Mouse (Mus musculus) stomach, embryonic 16.5 days (tissue): ENCODE results near the gene Trmt1l. TPM values are rescaled to one million over a fixed set of nuclear protein-coding genes. Genes with fewer than 3 reads are reported as not detected.

Experiments
- ATAC-seq: fragments of 200-750 bp; cut with Nextera tagmentation; 2 replicates; pipeline ENCODE4 v1.8.0; 2017; ENCODE audit warnings: moderate number of reproducible peaks, moderate TSS enrichment; ENCODE audit not compliant: insufficient read depth, low FRiP score
- H3K27ac ChIP-seq: fragments of 300-500 bp; sonication (generic); 2 replicates; pipeline ENCODE4 v1.5.1; 2014; ENCODE audit warnings: low read length
- H3K27me3 ChIP-seq: fragments of 300-500 bp; sonication (generic); 2 replicates; pipeline ENCODE4 v1.6.1; 2014; ENCODE audit warnings: low read length, control low read depth, mixed read lengths; ENCODE audit not compliant: control insufficient read depth, insufficient read depth
- H3K36me3 ChIP-seq: fragments of 300-500 bp; sonication (generic); 2 replicates; pipeline ENCODE4 v1.6.1; 2014; ENCODE audit warnings: low read length; ENCODE audit not compliant: control insufficient read depth, insufficient read depth
- H3K4me1 ChIP-seq: fragments of 300-500 bp; sonication (generic); 2 replicates; pipeline ENCODE4 v1.6.1; 2014; ENCODE audit warnings: low read length, control low read depth, mixed read lengths; ENCODE audit not compliant: control insufficient read depth, insufficient read depth
- H3K4me2 ChIP-seq: fragments of 300-500 bp; sonication (generic); 2 replicates; pipeline ENCODE4 v1.6.1; 2014; ENCODE audit warnings: low read depth, low read length, mixed read lengths
- H3K4me3 ChIP-seq: fragments of 300-500 bp; sonication (generic); replicated peaks from 2 replicates; pipeline ENCODE4 v1.5.1; 2014; ENCODE audit warnings: mild to moderate bottlenecking, low read length
- H3K9ac ChIP-seq: fragments of 300-500 bp; sonication (generic); 2 replicates; pipeline ENCODE4 v1.6.1; 2014; ENCODE audit warnings: low read length
- H3K9me3 ChIP-seq: fragments of 300-500 bp; sonication (generic); replicated peaks from 2 replicates; pipeline ENCODE4 v1.6.1; 2016; ENCODE audit warnings: low read length, control low read depth; ENCODE audit not compliant: control insufficient read depth
- WGBS: fragments of 180-500 bp; shearing (Covaris S2); extraction: QIAGEN DNeasy Blood & Tissue Kit; methylation state at CpG from one replicate; pipeline ENCODE4 v1.1.7; 2014; 5-methylcytosine and 5-hydroxymethylcytosine counted together
- polyA plus RNA-seq: library from polyadenylated mRNA; unstranded; fragments of >200 nt; fragmentation: Nextera tagmentation; extraction: Ambion mirVana; gene quantifications from 2 replicates; pipeline ENCODE4 v1.2.1, GENCODE M21; 2015

The Trmt1l gene
- polyA plus RNA-seq, 1 experiment from 2014 or later, result 33.8 TPM

DNA sequence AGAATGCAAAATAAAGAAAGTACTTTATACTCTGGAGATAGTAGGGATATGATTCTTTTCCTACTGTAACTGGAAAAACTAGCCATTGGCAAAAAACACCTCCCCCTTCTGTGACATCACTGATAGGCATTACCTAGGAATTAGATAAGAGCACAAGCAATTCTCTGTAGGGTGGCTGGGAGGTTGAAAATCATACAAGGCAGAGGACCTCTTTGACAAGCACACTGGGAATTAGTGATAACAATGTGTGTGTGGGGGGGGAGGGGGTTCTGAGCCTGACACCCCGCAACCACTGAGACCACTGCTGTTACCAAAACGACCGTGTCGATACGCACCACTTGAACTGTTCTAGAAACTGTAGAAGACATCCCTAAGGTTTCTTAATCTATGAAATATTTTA, 56.4 kb downstream of the Trmt1l start:
- H3K4me3 ChIP-seq, result no peak overlapping the region
- no peak for ATAC-seq
- WGBS, result 86% methylated on average over 5 of the region's 5 CpGs
- H3K4me2 ChIP-seq, result no peak overlapping the region
- H3K36me3 ChIP-seq, result no peaks in the 10 kb centered on the region
- no peaks in the 10 kb centered on the region for H3K9me3 ChIP-seq
- H3K4me1 ChIP-seq, result peaks cover 7% of the 10 kb centered on the region; the same call in 1 of the 2 replicates
- no peak overlapping the region for H3K27ac ChIP-seq
- H3K9ac ChIP-seq, result no peak overlapping the region
- H3K27me3 ChIP-seq, result no peaks in the 10 kb centered on the region

DNA sequence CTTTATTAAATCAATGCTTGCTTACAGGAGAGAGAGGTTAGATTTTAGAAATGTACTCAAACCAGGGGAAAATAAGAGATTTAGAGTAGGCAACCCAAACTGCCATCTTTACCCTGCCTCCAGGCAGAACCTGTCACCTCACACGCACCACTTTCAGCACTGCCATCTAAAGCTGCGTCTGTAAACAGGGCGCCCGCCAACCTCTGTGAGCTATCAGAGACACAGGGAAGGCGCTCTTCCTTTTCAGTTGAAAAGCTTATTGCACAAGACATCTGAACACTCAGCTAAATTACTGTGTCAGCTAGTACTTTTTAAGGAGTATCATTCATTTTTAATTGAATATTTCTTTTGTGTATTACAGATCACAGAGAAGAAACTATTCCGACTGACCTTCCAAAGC, 61.5 kb downstream of the Trmt1l start:
- 74% methylated on average over 6 of the region's 6 CpGs for WGBS
- H3K27ac ChIP-seq, result no peak overlapping the region
- no peak overlapping the region for H3K4me3 ChIP-seq
- ATAC-seq, result no peak
- no peaks in the 10 kb centered on the region for H3K27me3 ChIP-seq
- no peak overlapping the region for H3K4me2 ChIP-seq
- H3K4me1 ChIP-seq, result peaks cover 14% of the 10 kb centered on the region
- H3K36me3 ChIP-seq, result no peaks in the 10 kb centered on the region
- no peak overlapping the region for H3K9ac ChIP-seq
- H3K9me3 ChIP-seq, result no peaks in the 10 kb centered on the region

DNA sequence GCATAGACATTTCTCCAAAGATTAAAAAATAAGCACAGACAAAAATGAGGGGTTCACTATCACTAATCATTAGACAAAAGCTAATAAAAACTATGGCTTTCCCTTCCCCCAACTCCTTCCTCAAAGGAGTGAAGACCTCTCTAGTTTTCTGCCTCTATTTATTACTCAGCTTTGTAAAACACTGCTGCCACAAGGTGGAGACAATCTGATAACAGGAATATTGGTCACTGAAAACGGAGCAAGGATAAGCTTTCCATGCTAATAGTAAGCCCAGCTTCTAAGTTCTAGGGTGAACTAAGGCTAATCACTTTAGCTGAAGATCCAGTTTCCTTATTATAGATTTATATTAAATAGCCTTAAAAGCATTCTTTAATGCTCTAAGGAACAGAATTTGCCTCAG, 64.1 kb downstream of the Trmt1l start:
- H3K27ac ChIP-seq, result no peak overlapping the region
- whole genome bisulfite sequencing, result 36% methylated on average over 1 of the region's 1 CpGs
- no peak for ATAC-seq
- H3K9ac ChIP-seq, result no peak overlapping the region
- H3K9me3 ChIP-seq, result no peaks in the 10 kb centered on the region
- H3K4me3 ChIP-seq, result no peak overlapping the region
- peaks cover 25% of the 10 kb centered on the region for H3K4me1 ChIP-seq
- H3K27me3 ChIP-seq, result no peaks in the 10 kb centered on the region
- no peak overlapping the region for H3K4me2 ChIP-seq
- no peaks in the 10 kb centered on the region for H3K36me3 ChIP-seq

DNA sequence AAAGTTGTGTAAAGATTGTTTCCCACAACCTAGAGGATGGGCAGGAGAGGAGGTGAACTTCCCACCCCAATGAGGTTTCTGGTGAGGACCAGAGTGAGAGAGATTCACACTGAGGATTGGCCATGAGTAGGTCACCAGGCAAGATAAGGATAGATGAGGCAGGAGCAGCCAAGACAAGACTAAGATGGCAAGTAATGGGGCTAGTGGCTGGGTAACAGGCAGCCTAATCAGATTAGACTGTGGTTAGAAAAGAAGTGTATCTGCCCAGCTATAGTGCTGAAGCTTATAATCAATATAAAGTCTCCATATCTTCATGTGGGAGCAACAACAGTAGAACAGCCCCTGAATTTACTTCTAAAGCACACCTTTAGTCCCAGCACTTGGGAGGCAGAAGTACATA, 65.5 kb downstream of the Trmt1l start:
- no peak overlapping the region for H3K4me3 ChIP-seq
- H3K4me2 ChIP-seq, result no peak overlapping the region
- no peak overlapping the region for H3K27ac ChIP-seq
- no peak for ATAC-seq
- no peak overlapping the region for H3K9ac ChIP-seq
- peaks cover 24% of the 10 kb centered on the region for H3K4me1 ChIP-seq
- no peaks in the 10 kb centered on the region for H3K9me3 ChIP-seq
- no peaks in the 10 kb centered on the region for H3K27me3 ChIP-seq
- no peaks in the 10 kb centered on the region for H3K36me3 ChIP-seq

DNA sequence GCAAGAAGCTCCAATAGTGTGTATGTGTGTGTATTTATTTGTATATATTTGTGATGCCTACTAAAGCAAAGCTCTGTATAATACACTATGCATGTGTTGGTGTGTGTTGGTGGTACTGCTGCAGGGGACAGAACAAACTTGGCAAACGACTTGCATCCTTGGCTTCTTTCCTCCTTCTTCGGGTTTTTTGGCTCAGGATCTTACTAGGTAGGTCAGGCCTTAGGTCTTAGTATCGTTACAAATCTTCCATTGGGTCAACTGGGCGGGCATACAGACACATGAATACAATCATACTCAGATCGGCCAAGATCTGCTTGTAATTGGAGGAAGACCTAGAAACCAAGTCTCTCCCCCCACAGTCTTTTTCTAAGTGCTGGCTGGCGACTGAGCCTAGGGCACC, 66.4 kb downstream of the Trmt1l start:
- Histone ChIP-seq H3K9ac (no peak overlapping the region), H3K27ac (no peak overlapping the region), H3K4me1 (peaks cover 24% of the 10 kb centered on the region), H3K27me3 (no peaks in the 10 kb centered on the region), H3K9me3 (no peaks in the 10 kb centered on the region), H3K4me2 (no peak overlapping the region), H3K36me3 (no peaks in the 10 kb centered on the region), H3K4me3 (no peak overlapping the region)
- ATAC-seq, result no peak
- WGBS, result 68% methylated on average over 6 of the region's 6 CpGs

DNA sequence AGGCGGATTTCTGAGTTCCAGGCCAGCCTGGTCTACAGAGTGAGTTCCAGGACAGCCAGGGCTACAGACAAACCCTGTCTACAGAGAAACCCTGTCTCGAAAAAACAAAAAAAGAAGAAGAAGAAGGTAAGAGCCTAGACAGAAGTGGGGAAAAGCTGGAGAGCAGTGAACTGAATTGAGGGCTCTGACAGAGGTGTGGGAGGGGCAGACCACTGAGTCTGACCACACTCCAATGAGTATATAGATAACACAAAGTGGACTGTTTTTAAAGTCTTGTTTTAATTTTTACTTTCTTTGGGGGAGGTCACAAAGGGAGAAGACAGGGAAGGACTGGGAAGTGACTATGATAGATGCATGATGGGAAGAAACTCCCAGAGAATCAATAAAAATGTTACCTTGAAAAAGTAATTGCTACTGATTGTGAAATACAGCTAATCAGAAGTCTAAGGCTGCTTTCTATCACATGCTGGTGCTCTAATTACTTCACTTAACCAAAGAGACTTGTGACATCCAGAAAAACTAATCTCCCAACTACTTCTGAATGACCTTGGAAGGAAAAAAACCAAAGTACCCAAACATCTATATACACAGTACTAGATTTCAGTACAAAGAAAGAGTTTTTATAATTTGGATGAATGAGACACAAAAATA, 67.4 kb downstream of the Trmt1l start:
- Histone ChIP-seq H3K4me3 (no peak overlapping the region), H3K4me1 (peaks cover 24% of the 10 kb centered on the region), H3K4me2 (no peak overlapping the region), H3K27ac (no peak overlapping the region), H3K9me3 (no peaks in the 10 kb centered on the region), H3K9ac (no peak overlapping the region), H3K36me3 (no peaks in the 10 kb centered on the region), H3K27me3 (no peaks in the 10 kb centered on the region)
- WGBS, result 90% methylated on average over 2 of the region's 2 CpGs
- no peak for ATAC-seq

DNA sequence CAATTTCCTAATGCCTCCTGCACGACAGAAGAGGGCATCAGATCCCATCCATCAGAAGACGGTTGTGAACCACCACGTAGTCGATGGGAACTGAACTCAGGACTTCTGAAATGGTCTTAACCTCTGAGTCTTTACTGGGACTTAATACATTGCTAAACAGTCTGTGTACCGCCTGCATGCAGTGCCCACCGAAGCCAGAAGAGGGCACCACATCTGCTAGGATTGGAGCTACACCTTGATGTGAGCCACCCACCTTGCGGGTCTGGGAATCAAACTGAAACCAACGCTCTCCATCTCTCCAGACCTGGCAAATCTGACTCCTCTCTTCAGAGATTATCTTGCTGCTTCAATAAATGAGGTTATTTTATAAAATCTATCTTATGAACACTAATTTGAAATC, 68.7 kb downstream of the Trmt1l start:
- no peak overlapping the region for H3K4me2 ChIP-seq
- H3K4me1 ChIP-seq, result peaks cover 24% of the 10 kb centered on the region
- H3K36me3 ChIP-seq, result no peaks in the 10 kb centered on the region
- H3K27ac ChIP-seq, result no peak overlapping the region
- no peak for ATAC-seq
- no peak overlapping the region for H3K9ac ChIP-seq
- H3K27me3 ChIP-seq, result no peaks in the 10 kb centered on the region
- H3K4me3 ChIP-seq, result no peak overlapping the region
- 87% methylated on average over 8 of the region's 8 CpGs for WGBS
- no peaks in the 10 kb centered on the region for H3K9me3 ChIP-seq

DNA sequence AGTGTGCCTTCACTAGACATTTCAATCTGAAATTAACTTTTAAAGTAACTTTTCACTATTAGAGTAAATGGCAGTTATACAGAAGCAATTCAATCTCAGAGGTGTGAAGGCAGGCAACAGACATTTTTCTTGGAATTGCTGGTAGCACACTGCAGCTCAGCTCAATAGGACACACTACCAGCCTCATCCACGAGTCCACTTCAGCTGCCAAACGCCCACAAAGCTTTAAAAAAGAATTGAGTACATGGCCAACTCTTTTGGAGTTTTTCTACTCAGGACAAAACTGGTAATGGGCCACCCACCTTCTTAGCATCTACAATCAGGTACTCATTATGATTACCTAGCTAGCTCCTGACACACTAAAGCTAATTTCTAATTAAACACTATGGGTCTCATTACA, 69.6 kb downstream of the Trmt1l start:
- ATAC-seq, result no peak
- H3K9me3 ChIP-seq, result no peaks in the 10 kb centered on the region
- H3K4me3 ChIP-seq, result no peak overlapping the region
- H3K9ac ChIP-seq, result no peak overlapping the region
- 72% methylated on average over 2 of the region's 2 CpGs for WGBS
- H3K4me2 ChIP-seq, result no peak overlapping the region
- no peaks in the 10 kb centered on the region for H3K36me3 ChIP-seq
- H3K4me1 ChIP-seq, result peaks cover 24% of the 10 kb centered on the region
- H3K27ac ChIP-seq, result no peak overlapping the region
- no peaks in the 10 kb centered on the region for H3K27me3 ChIP-seq

DNA sequence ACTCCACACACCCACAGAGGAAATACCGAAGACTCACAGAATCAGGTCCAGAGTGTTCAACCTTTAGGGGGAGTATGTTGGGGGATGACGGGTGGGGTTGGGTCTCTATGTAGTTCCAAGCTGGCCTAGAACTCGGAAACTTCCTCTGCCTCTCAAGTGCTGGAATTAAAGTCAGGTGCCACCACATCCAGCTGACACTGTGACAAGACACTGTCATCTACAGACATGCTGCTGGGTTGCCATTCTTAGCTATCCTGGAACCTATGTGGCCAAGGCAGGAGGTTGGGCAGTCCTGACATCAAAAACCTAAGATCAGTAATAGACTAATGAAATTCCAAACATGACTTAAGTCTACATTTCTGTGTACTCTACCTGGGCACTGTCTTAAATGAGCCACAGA, 70.0 kb downstream of the Trmt1l start:
- no peak overlapping the region for H3K9ac ChIP-seq
- no peak overlapping the region for H3K4me2 ChIP-seq
- 78% methylated on average over 3 of the region's 3 CpGs for WGBS
- peaks cover 22% of the 10 kb centered on the region for H3K4me1 ChIP-seq
- no peaks in the 10 kb centered on the region for H3K9me3 ChIP-seq
- ATAC-seq, result no peak
- no peaks in the 10 kb centered on the region for H3K27me3 ChIP-seq
- H3K36me3 ChIP-seq, result no peaks in the 10 kb centered on the region
- H3K27ac ChIP-seq, result no peak overlapping the region
- H3K4me3 ChIP-seq, result no peak overlapping the region
